Mouse (Mus musculus): ENCODE results near the gene Pfn3. TPM values are rescaled to one million over a fixed set of nuclear protein-coding genes. Genes with fewer than 3 reads are reported as not detected.

The Pfn3 gene
- polyA plus RNA-seq (2014; fragmentation: Nextera tagmentation; extraction: Ambion mirVana) = not detected in 2 replicates

DNA sequence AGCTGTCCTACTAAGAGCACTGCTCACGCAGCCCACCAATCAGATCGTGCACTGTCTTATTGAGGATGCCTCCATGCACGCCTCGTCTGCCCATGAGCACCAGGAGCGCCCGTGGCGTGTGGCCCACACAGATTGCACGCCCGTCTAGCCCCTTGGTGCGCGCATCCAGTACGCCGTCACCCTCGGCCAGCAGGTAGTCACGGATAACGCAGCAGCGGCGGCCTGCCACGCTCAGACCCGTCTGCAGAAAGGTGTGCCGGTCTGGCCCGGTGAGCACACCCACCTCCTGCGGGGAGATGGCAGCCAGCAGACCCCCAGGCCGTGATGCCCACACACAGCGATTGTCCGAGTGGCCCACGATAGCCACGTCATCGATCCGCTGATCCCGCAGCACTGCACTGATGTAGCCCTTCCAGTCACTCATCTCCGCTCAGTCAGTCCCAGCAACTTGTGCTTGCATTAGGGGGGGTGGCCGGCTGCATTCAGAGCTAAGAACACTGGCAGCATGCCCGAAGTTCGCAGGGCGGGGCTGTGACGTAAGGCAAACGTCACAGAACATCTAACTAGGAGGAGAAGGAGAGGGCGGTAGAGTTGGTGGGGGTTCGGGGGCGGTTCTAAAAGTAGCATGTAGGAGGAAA is at the start of gene Pfn3:
Pfn3 (minus strand) TSS at position 490 of the 638 bp plus-strand sequence.
- Histone ChIP-seq H3K9ac (peak within 1 kb of the TSS; percentile 47), H3K4me2 (peak within 1 kb of the TSS; percentile 65), H3K36me3 (ENCODE audit: insufficient read depth) (no peaks in the 10 kb centered on the region), H3K27ac (ENCODE audit: low read depth) (no peak within 1 kb of the TSS), H3K4me3 (ENCODE audit: low read depth, low read length) (peak within 1 kb of the TSS; percentile 35), H3K4me1 (ENCODE audit: insufficient read depth) (no peaks in the 10 kb centered on the region), H3K9me3 (ENCODE audit: low read depth, low read length) (no peaks in the 10 kb centered on the region), H3K27me3 (ENCODE audit: insufficient read depth, low read length) (peaks cover 24% of the 10 kb centered on the region)
- 6% methylated on average over 41 of the region's 41 CpGs for WGBS
- DNase-seq = peak; percentile 93
- TF ChIP-seq CTCF (IDR thresholded peaks at IDR 0.05; ENCODE audit: low read depth) = no peak
- peak; percentile 72 for ATAC-seq (ENCODE audit: insufficient read depth)

DNA sequence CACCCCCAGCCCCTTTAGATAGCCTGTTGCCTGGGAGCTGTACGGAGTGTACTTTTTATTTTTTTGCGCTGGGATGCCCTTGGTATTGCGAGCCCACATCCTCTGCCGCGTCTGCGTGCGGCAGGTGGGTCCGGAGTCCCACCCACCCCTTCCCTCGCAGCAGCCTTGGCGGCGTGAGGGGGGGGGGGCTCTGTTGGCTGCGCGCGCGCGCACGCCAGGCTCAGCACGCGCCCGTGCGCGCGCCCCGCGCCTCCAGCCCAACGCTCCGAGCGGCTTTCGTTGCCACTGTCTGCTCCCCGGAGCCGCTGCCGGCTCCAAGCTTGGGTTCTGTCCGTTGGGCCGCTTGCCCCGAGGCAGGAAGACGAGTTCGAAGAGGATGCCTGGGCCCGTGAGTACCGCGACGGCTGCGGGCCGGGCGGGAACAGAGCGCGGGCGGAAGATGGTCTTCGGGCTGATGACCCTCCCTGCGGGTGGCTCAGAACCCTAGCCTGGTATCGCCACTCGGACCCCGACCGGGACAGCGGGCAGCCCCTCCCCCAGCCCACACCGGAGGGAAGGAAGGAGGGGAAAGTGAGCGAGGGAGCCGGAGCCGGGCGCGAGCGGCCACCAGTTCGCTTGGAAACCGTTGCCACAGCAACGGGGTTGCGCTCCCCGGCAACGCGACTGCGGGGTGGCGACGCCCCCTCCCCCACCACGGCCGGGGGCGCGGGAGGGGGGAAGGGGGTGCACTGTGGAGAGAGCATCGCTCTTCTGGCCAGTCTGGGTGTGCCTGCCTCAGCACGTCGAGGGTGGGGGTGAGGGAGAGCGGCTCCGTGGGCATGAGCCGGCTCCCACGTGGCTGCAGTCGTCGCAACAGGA is 49.2 kb upstream of the Pfn3 start, which contains the start of gene Prr7:
Prr7 (plus strand) TSS at position 241 of the 858 bp plus-strand sequence.
- Histone ChIP-seq H3K9ac (peak within 1 kb of the TSS; percentile 71), H3K4me2 (peak within 1 kb of the TSS; percentile 98), H3K9me3 (ENCODE audit: low read depth, low read length) (no peaks in the 10 kb centered on the region), H3K27ac (ENCODE audit: low read depth) (peak within 1 kb of the TSS; percentile 80; the same call in 1 of the 2 replicates), H3K4me3 (ENCODE audit: low read depth, low read length) (peak within 1 kb of the TSS; percentile 64), H3K36me3 (ENCODE audit: insufficient read depth) (peaks cover 28% of the 10 kb centered on the region), H3K4me1 (ENCODE audit: insufficient read depth) (peaks cover 10% of the 10 kb centered on the region; the same call in 1 of the 2 replicates), H3K27me3 (ENCODE audit: insufficient read depth, low read length) (no peaks in the 10 kb centered on the region; the same call in 1 of the 2 replicates)
- ATAC-seq (ENCODE audit: insufficient read depth) (peak; percentile 61), DNase-seq (peak; percentile 80)
- no peak for TF ChIP-seq CTCF (IDR thresholded peaks at IDR 0.05; ENCODE audit: low read depth)
- under 1% methylated on average over 82 of the region's 84 CpGs for WGBS

DNA sequence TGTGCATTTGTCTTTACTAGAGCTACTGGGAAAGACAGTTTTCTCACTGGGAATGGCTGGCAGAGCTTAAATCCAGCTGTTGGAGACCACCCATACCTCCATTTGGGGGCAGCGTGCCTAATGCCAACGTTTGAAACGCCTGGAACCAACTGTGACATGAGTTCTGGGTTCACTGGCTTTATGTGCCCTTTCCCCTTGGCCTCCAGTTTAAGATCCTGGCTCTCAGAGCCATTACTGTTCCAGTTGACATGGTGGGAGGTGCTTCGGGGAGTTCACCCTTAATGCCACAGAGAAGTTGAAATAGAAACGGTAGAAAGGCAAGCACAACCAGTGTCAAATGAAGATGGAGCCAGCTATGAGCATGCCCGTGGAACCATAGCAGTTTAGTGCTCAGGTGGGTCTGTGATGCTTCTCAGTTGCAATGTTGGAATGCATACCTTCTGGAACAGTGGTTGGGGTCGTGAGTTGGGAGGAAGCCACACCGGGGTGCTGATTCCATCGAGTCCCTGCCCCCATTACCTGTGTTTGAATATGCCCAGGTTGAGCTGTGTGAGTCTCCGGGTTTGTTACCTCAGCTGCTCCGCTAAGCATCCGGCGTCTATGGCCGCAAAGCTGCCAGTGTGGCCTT is 48.5 kb upstream of the Pfn3 start:
- Histone ChIP-seq H3K36me3 (ENCODE audit: insufficient read depth) (peaks cover 35% of the 10 kb centered on the region), H3K4me2 (peak overlapping the region; percentile 98), H3K4me1 (ENCODE audit: insufficient read depth) (peaks cover 10% of the 10 kb centered on the region; the same call in 1 of the 2 replicates), H3K27me3 (ENCODE audit: insufficient read depth, low read length) (no peaks in the 10 kb centered on the region; the same call in 1 of the 2 replicates), H3K9me3 (ENCODE audit: low read depth, low read length) (no peaks in the 10 kb centered on the region), H3K4me3 (ENCODE audit: low read depth, low read length) (peak overlapping the region; percentile 64), H3K9ac (peak overlapping the region; percentile 71), H3K27ac (ENCODE audit: low read depth) (no peak overlapping the region)
- DNase-seq (no peak), ATAC-seq (ENCODE audit: insufficient read depth) (no peak; the same call in 1 of the 2 replicates)
- TF ChIP-seq CTCF (IDR thresholded peaks at IDR 0.05; ENCODE audit: low read depth) = no peak
- WGBS = 12% methylated on average over 14 of the region's 14 CpGs

DNA sequence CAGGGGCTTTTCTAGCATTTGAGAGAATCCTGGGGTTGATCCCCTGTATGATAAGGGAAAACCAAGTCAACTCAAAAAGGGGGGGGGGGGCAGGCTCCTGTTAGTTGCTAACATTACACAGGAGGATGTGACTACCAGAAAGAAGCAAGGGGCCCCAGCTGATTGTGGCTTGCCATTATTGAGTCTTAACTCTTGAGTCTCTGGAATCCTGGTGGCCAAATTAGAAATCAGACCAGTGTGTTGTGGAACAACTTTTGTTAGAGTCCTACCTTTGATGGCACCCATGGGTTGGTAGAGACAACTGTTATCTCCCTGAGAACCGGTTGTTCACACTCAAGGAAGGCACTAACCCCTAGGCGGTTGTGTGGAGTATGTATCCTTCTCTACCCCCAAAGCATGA is 47.9 kb upstream of the Pfn3 start:
- Histone ChIP-seq H3K4me3 (ENCODE audit: low read depth, low read length) (no peak overlapping the region), H3K27me3 (ENCODE audit: insufficient read depth, low read length) (no peaks in the 10 kb centered on the region; the same call in 1 of the 2 replicates), H3K9ac (no peak overlapping the region), H3K4me2 (no peak overlapping the region), H3K27ac (ENCODE audit: low read depth) (no peak overlapping the region), H3K4me1 (ENCODE audit: insufficient read depth) (peaks cover 10% of the 10 kb centered on the region; the same call in 1 of the 2 replicates), H3K9me3 (ENCODE audit: low read depth, low read length) (no peaks in the 10 kb centered on the region), H3K36me3 (ENCODE audit: insufficient read depth) (peaks cover 40% of the 10 kb centered on the region)
- 50% methylated on average over 2 of the region's 2 CpGs for WGBS
- DNase-seq (no peak), ATAC-seq (ENCODE audit: insufficient read depth) (no peak)
- TF ChIP-seq CTCF (IDR thresholded peaks at IDR 0.05; ENCODE audit: low read depth) = no peak

DNA sequence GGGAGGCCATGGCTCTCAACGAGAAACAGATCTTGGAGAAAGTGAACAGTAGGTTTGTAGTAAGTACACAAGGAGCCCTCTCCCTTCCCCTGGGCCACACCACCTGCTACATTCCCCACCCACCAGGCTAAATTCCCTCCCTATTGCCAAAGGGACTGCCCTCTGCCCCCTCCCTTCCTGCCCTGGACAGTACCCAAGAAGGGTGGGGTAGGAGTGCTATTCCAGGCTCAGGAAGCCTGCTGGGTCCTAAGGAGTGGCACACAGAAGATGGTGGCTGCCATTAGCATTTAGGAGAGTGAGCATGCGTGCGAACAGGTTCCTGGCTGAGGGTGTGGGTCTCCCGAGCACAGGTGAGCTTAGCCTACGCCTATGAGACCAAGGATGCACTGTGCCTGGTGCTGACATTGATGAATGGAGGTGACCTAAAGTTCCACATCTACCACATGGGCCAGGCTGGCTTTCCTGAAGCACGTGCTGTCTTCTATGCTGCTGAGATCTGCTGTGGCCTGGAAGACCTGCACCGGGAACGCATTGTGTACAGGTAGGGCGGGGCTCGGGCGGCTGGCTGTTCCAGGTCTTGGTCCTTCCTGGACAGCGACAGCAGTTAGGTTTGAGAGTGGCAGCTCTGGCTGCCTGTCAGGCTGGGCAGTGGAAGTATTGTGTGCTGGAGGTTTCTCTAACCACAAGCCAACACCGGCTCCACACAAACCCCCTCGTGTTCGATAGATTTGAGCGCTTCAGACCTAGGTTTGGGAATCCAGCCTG is 36.9 kb upstream of the Pfn3 start:
- Histone ChIP-seq H3K4me1 (ENCODE audit: insufficient read depth) (no peaks in the 10 kb centered on the region), H3K9ac (no peak overlapping the region), H3K9me3 (ENCODE audit: low read depth, low read length) (no peaks in the 10 kb centered on the region), H3K27ac (ENCODE audit: low read depth) (no peak overlapping the region), H3K4me3 (ENCODE audit: low read depth, low read length) (no peak overlapping the region), H3K27me3 (ENCODE audit: insufficient read depth, low read length) (no peaks in the 10 kb centered on the region), H3K36me3 (ENCODE audit: insufficient read depth) (peaks cover 77% of the 10 kb centered on the region), H3K4me2 (no peak overlapping the region)
- TF ChIP-seq CTCF (IDR thresholded peaks at IDR 0.05; ENCODE audit: low read depth) = no peak
- ATAC-seq (ENCODE audit: insufficient read depth) (no peak), DNase-seq (no peak)
- WGBS = 90% methylated on average over 16 of the region's 16 CpGs

DNA sequence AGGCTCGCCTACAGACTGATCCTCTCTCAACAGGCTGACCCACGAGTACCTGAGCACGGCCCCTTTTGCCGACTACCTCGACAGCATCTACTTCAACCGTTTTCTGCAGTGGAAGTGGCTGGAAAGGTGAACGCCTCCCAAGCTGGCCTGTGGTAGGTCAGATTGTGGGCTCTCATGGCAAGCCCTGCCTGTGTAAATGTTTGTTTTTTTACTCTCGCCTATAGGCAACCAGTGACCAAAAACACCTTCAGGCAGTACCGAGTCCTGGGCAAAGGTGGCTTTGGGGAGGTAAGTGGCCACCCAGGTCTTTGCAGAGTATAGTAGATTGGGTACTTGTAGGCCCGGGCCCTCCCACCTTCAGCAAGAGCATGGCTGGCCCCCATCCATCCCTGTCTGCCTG is 36.3 kb upstream of the Pfn3 start:
- Histone ChIP-seq H3K9ac (no peak overlapping the region), H3K27ac (ENCODE audit: low read depth) (no peak overlapping the region), H3K4me3 (ENCODE audit: low read depth, low read length) (no peak overlapping the region), H3K9me3 (ENCODE audit: low read depth, low read length) (no peaks in the 10 kb centered on the region), H3K4me1 (ENCODE audit: insufficient read depth) (peaks cover 3% of the 10 kb centered on the region; the same call in 1 of the 2 replicates), H3K27me3 (ENCODE audit: insufficient read depth, low read length) (no peaks in the 10 kb centered on the region), H3K4me2 (no peak overlapping the region), H3K36me3 (ENCODE audit: insufficient read depth) (peaks cover 70% of the 10 kb centered on the region)
- TF ChIP-seq CTCF (IDR thresholded peaks at IDR 0.05; ENCODE audit: low read depth) = no peak
- no peak for DNase-seq
- ATAC-seq (ENCODE audit: insufficient read depth) = no peak
- WGBS = 82% methylated on average over 10 of the region's 10 CpGs
